Mouse (Mus musculus) heart, embryonic 12.5 days (tissue): ENCODE measurements around the gene Usp16. TPM values are rescaled to one million over a fixed set of nuclear protein-coding genes. Genes with fewer than 3 reads are reported as not detected.

ENCODE experiments used
- ATAC-seq: fragments of 200-750 bp; cut with Nextera tagmentation; 2 replicates; pipeline ENCODE4 v1.8.0; 2017; ENCODE audit warnings: moderate TSS enrichment, moderate library complexity; ENCODE audit not compliant: insufficient number of reproducible peaks, low FRiP score
- H3K27ac ChIP-seq: fragments of 300-500 bp; sonication (generic); 2 replicates; pipeline ENCODE4 v1.5.1; 2016; ENCODE audit warnings: mild to moderate bottlenecking, moderate library complexity; ENCODE audit not compliant: poor library complexity, severe bottlenecking
- H3K27me3 ChIP-seq: fragments of 300-500 bp; sonication (generic); replicated peaks from 2 replicates; pipeline ENCODE4 v1.6.1; 2016; ENCODE audit warnings: mild to moderate bottlenecking, moderate library complexity
- H3K36me3 ChIP-seq: fragments of 300-500 bp; sonication (generic); 2 replicates; pipeline ENCODE4 v1.6.1; 2016; ENCODE audit warnings: mild to moderate bottlenecking, moderate library complexity
- H3K4me1 ChIP-seq: fragments of 300-500 bp; sonication (generic); replicated peaks from 2 replicates; pipeline ENCODE4 v1.6.1; 2016; ENCODE audit warnings: mild to moderate bottlenecking
- H3K4me2 ChIP-seq: fragments of 300-500 bp; sonication (generic); 2 replicates; pipeline ENCODE4 v1.6.1; 2016; ENCODE audit warnings: mild to moderate bottlenecking, moderate library complexity
- H3K4me3 ChIP-seq: fragments of 300-500 bp; sonication (generic); 2 replicates; pipeline ENCODE4 v1.5.1; 2016; ENCODE audit warnings: mild to moderate bottlenecking
- H3K9ac ChIP-seq: fragments of 300-500 bp; sonication (generic); 2 replicates; pipeline ENCODE4 v1.6.1; 2016; ENCODE audit warnings: mild to moderate bottlenecking, moderate library complexity
- H3K9me3 ChIP-seq: fragments of 300-500 bp; sonication (generic); replicated peaks from 2 replicates; pipeline ENCODE4 v1.6.1; 2016; ENCODE audit warnings: mild to moderate bottlenecking, moderate library complexity
- WGBS: fragments of 180-500 bp; shearing (Covaris S2); methylation state at CpG from one replicate; pipeline ENCODE4 v1.1.7; 2016; 5-methylcytosine and 5-hydroxymethylcytosine counted together
- polyA plus RNA-seq: library from polyadenylated mRNA; unstranded; fragments of >200 nt; fragmentation: Nextera tagmentation; extraction: Ambion mirVana; gene quantifications from 2 replicates; pipeline ENCODE4 v1.2.1, GENCODE M21; 2016

Usp16 gene
- polyA plus RNA-seq, result 35.8 and 37.0 TPM in 2 replicates

DNA sequence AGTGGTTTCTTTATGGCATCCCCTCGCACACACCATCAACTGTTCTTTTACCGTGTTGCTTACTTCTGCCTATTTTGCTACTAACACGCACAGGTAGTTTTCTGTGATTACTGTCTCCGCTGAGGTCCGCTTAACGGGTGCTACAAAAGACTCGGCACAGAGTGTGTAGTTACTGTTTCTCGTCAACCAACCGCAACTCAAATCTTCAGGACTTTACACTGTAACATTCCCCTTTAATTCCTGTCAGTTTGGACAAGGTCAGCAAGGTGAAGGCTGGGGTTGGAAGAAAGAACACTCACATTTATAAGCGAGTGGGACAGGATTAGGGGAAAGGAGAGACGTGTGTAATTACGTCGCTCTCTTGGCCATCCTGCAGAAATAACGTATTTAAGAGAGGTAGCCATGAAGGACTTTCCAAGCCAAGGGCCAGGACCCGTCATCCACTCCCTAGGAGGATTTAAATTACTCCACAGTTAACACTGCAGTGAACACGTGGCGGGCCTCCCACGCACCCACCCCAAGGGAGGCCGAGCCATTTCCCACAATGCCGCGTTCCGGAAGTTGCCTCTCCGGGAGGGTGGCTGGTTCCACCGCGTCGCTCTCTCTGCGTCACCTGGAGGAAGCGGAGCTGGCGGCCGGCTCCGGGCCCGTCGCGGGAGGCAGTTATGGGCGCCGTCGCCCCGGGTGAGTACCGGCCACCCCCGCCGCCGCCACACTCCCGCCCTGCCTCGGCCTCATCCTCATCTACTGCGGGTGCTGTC is at the start of gene Usp16:
Usp16 (plus strand) TSS at position 285 of the 761 bp plus-strand sequence.
- 10% methylated on average over 45 of the region's 45 CpGs for WGBS
- no peaks in the 10 kb centered on the region for H3K27me3 ChIP-seq
- H3K27ac ChIP-seq, result peak within 1 kb of the TSS; percentile 86
- H3K4me2 ChIP-seq, result peak within 1 kb of the TSS; percentile 99
- H3K4me3 ChIP-seq, result peak within 1 kb of the TSS; percentile 100
- H3K4me1 ChIP-seq, result peaks cover 17% of the 10 kb centered on the region
- no peaks in the 10 kb centered on the region for H3K9me3 ChIP-seq
- H3K36me3 ChIP-seq, result peaks cover 5% of the 10 kb centered on the region
- peak within 1 kb of the TSS; percentile 97 for H3K9ac ChIP-seq
- peak; percentile 96 for ATAC-seq

DNA sequence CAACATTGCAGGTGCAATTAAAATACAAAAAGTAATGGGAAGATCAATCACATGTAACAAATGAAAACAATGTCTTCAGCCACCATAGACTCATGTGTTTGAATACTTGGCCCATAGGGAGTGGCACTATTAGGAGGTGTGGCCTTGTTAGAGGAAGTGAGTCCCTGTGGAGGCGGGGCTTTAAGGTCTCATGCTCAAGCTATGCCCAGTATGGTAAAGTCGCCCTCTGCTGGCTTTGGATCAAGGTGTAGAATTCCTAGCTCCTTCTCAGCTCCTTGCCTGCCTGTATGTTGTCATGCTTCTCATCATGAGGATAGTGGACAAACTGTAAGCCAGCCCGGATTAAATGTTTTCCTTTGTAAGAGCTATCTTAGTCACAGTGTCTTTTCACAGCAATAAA is 49.5 kb upstream of the Usp16 start:
- no peak overlapping the region for H3K9ac ChIP-seq
- H3K27me3 ChIP-seq, result no peaks in the 10 kb centered on the region

GRCm38 (mm10) chr16:87420662-87421061 is 33.8 kb upstream of the Usp16 start:
- Histone ChIP-seq H3K9me3 (peaks cover 8% of the 10 kb centered on the region), H3K9ac (no peak overlapping the region), H3K36me3 (peaks cover 92% of the 10 kb centered on the region), H3K4me3 (no peak overlapping the region), H3K27me3 (no peaks in the 10 kb centered on the region), H3K4me1 (no peaks in the 10 kb centered on the region), H3K4me2 (no peak overlapping the region), H3K27ac (no peak overlapping the region)
- ATAC-seq, result no peak
- whole genome bisulfite sequencing, result 97% methylated on average over 8 of the region's 8 CpGs

More for the DNA sequence above, 49.5 kb upstream of the Usp16 start:
- H3K4me2 ChIP-seq, result no peak overlapping the region
- H3K36me3 ChIP-seq, result peaks cover 76% of the 10 kb centered on the region
- no peak overlapping the region for H3K27ac ChIP-seq
- ATAC-seq, result no peak
- no peak overlapping the region for H3K4me3 ChIP-seq
- no peaks in the 10 kb centered on the region for H3K9me3 ChIP-seq
- WGBS, result 82% methylated on average over 3 of the region's 3 CpGs
- H3K4me1 ChIP-seq, result no peaks in the 10 kb centered on the region

- no peak overlapping the region for H3K27ac ChIP-seq
- H3K4me3 ChIP-seq, result no peak overlapping the region
- no peak for ATAC-seq
Observed at GRCm38 (mm10) chr16:87427516-87427915, 27.0 kb upstream of the Usp16 start.

GRCm38 (mm10) chr16:87432033-87432814 is 22.3 kb upstream of the Usp16 start, which contains the start of gene Ltn1:
Ltn1 (minus strand) TSS chr16:87432612.
- ATAC-seq, result peak; percentile 100
- WGBS, result under 1% methylated on average over 56 of the region's 56 CpGs
- peak within 1 kb of the TSS; percentile 78 for H3K4me2 ChIP-seq
- no peaks in the 10 kb centered on the region for H3K9me3 ChIP-seq
- peak within 1 kb of the TSS; percentile 84 for H3K4me3 ChIP-seq
- no peaks in the 10 kb centered on the region for H3K27me3 ChIP-seq
- peak within 1 kb of the TSS; percentile 83 for H3K9ac ChIP-seq
- peak within 1 kb of the TSS; percentile 15 for H3K27ac ChIP-seq
- 0 out of 2 replicates have a peak, but pooled peaks cover 16% of the 10 kb centered on the region for H3K36me3 ChIP-seq
- peaks cover 5% of the 10 kb centered on the region; the same call in 1 of the 2 replicates for H3K4me1 ChIP-seq

More at GRCm38 (mm10) chr16:87427516-87427915, 27.0 kb upstream of the Usp16 start:
- H3K9me3 ChIP-seq, result no peaks in the 10 kb centered on the region
- no peak overlapping the region for H3K9ac ChIP-seq
- 84% methylated on average over 8 of the region's 8 CpGs for WGBS
- no peaks in the 10 kb centered on the region for H3K27me3 ChIP-seq
- H3K4me1 ChIP-seq, result peaks cover 5% of the 10 kb centered on the region; the same call in 1 of the 2 replicates
- no peak overlapping the region for H3K4me2 ChIP-seq
- H3K36me3 ChIP-seq, result peaks cover 41% of the 10 kb centered on the region

GRCm38 (mm10) chr16:87434266-87434665 is 20.2 kb upstream of the Usp16 start:
- 0 out of 2 replicates have a peak, but pooled peaks cover 16% of the 10 kb centered on the region for H3K36me3 ChIP-seq
- H3K4me3 ChIP-seq, result no peak overlapping the region
- H3K9me3 ChIP-seq, result no peaks in the 10 kb centered on the region
- H3K9ac ChIP-seq, result no peak overlapping the region
- H3K4me1 ChIP-seq, result peaks cover 6% of the 10 kb centered on the region; the same call in 1 of the 2 replicates
- WGBS, result 88% methylated on average over 7 of the region's 7 CpGs
- no peak overlapping the region for H3K27ac ChIP-seq
- no peak for ATAC-seq
- no peaks in the 10 kb centered on the region for H3K27me3 ChIP-seq
- no peak overlapping the region for H3K4me2 ChIP-seq

GRCm38 (mm10) chr16:87434946-87435345 is 19.6 kb upstream of the Usp16 start:
- no peak for ATAC-seq
- Histone ChIP-seq H3K27me3 (no peaks in the 10 kb centered on the region), H3K4me3 (no peak overlapping the region), H3K27ac (no peak overlapping the region), H3K4me2 (no peak overlapping the region), H3K9me3 (no peaks in the 10 kb centered on the region), H3K36me3 (0 out of 2 replicates have a peak, but pooled peaks cover 16% of the 10 kb centered on the region), H3K9ac (no peak overlapping the region), H3K4me1 (peaks cover 11% of the 10 kb centered on the region)
- 74% methylated on average over 6 of the region's 6 CpGs for WGBS

DNA sequence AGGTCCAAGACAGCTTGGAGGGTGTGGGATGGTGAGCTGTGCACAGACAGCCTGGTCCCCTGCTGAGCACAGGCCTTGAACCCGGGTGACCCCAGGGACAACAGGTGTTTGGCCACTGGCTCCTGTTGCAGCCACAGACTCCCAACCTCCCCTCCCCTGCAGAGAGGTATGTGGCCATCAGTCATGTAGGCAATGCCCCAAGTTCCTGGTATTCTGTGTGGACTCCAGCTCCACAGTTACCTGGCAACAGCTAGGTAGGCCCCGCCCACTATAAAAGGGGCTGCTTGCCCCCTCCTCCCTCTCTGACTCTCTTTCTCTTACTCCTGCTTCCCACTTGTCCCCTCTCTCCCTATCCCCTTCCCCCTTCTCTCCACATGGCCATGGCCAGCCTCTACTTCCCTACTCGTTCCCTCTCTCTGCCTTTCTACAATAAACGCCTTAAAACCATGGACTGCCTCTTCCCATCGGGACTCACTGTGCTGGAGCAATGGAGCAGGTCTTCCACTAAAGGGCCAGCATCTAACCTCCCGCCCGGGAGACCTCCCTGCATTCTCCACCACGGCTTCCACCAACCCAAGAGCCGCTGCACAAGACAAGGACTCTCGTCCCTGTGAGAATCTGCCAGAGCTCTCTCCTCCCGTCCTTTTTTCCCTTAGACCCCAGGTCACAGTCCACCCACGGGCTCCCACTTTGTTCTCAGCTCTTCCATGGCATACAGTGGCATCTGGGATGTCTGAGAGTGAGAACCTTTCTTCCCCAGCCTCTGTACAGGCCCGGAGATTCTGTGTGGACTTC is 18.9 kb upstream of the Usp16 start:
- no peak overlapping the region for H3K9ac ChIP-seq
- no peaks in the 10 kb centered on the region for H3K27me3 ChIP-seq
- no peaks in the 10 kb centered on the region for H3K9me3 ChIP-seq
- no peak for ATAC-seq
- H3K4me3 ChIP-seq, result no peak overlapping the region
- H3K4me2 ChIP-seq, result no peak overlapping the region
- H3K27ac ChIP-seq, result no peak overlapping the region
- WGBS, result 78% methylated on average over 13 of the region's 13 CpGs
- H3K36me3 ChIP-seq, result 0 out of 2 replicates have a peak, but pooled peaks cover 16% of the 10 kb centered on the region
- H3K4me1 ChIP-seq, result peaks cover 11% of the 10 kb centered on the region

DNA sequence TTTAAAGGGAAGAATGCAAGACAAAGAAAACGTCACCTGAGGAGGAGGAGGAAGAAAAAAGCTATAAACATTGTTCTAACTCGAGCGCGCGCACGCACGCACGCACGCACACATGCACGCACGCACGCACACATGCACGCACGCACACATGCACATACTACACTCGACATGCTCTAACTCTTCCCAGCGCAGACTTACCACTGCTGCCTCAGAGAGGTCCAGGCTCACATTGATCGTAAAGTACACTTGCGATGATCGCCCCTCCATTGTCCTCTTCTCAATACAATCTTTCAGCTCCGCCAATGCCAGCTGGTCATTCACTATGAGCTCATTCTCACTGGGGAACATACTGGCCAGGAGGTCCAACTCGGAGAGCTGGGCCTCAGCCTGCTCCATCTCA is 17.4 kb upstream of the Usp16 start:
- H3K4me1 ChIP-seq, result peaks cover 14% of the 10 kb centered on the region
- no peak overlapping the region for H3K4me2 ChIP-seq
- no peaks in the 10 kb centered on the region for H3K27me3 ChIP-seq
- 92% methylated on average over 21 of the region's 21 CpGs for WGBS
- H3K4me3 ChIP-seq, result no peak overlapping the region
- no peak overlapping the region for H3K9ac ChIP-seq
- ATAC-seq, result no peak
- H3K27ac ChIP-seq, result no peak overlapping the region
- no peaks in the 10 kb centered on the region for H3K9me3 ChIP-seq
- H3K36me3 ChIP-seq, result 0 out of 2 replicates have a peak, but pooled peaks cover 16% of the 10 kb centered on the region

DNA sequence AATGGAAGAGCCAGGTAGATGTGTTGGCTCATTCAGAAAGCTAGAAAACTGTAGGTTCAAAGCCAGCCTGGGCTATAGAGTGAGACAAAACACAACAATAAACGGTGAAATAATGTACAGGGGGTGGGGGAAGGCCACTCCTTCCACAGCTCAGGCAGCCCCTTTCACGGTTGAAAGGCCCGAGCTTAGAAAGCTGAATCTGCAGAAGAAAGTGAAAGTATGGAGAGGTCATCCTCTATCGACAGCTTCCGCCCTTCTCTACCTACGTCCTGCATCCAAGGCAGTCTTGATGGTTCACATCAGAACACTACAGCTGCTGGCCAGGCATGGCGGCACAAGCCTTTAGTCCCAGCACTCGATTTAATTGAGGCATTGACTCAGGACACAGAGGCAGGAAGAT is 15.8 kb upstream of the Usp16 start:
- Histone ChIP-seq H3K27me3 (no peaks in the 10 kb centered on the region), H3K4me3 (no peak overlapping the region), H3K4me2 (no peak overlapping the region), H3K36me3 (0 out of 2 replicates have a peak, but pooled peaks cover 16% of the 10 kb centered on the region), H3K9me3 (no peaks in the 10 kb centered on the region), H3K9ac (no peak overlapping the region), H3K27ac (no peak overlapping the region), H3K4me1 (peaks cover 14% of the 10 kb centered on the region)
- no peak for ATAC-seq
- WGBS, result 90% methylated on average over 8 of the region's 8 CpGs
